Mouse (Mus musculus) lung, embryonic 16.5 days (tissue): ENCODE data around the gene Ctnnb1. TPM values are rescaled to one million over a fixed set of nuclear protein-coding genes. Genes with fewer than 3 reads are reported as not detected.

Experiments
- ATAC-seq: fragments of 200-750 bp; cut with Nextera tagmentation; 2 replicates; pipeline ENCODE4 v1.8.0; 2017; ENCODE audit warnings: low read depth, mild to moderate bottlenecking, moderate library complexity
- H3K27ac ChIP-seq: fragments of 300-500 bp; sonication (generic); 2 replicates; pipeline ENCODE4 v1.5.1; 2014; ENCODE audit warnings: mild to moderate bottlenecking, control low read depth, low read length
- H3K27me3 ChIP-seq: fragments of 300-500 bp; sonication (generic); 2 replicates; pipeline ENCODE4 v1.6.1; 2014; ENCODE audit warnings: low read depth, low read length, mixed read lengths; ENCODE audit not compliant: control insufficient read depth, insufficient read depth
- H3K36me3 ChIP-seq: fragments of 300-500 bp; sonication (generic); 2 replicates; pipeline ENCODE4 v1.6.1; 2014; ENCODE audit warnings: low read length; ENCODE audit not compliant: control insufficient read depth, insufficient read depth
- H3K4me1 ChIP-seq: fragments of 300-500 bp; sonication (generic); replicated peaks from 2 replicates; pipeline ENCODE4 v1.6.1; 2014; ENCODE audit warnings: low read length, mixed read lengths; ENCODE audit not compliant: control insufficient read depth, insufficient read depth
- H3K4me2 ChIP-seq: fragments of 300-500 bp; sonication (generic); 2 replicates; pipeline ENCODE4 v1.6.1; 2014; ENCODE audit warnings: low read depth, low read length, control low read depth
- H3K4me3 ChIP-seq: fragments of 300-500 bp; sonication (generic); 2 replicates; pipeline ENCODE4 v1.5.1; 2014; ENCODE audit warnings: mild to moderate bottlenecking, low read length, control low read depth
- H3K9ac ChIP-seq: fragments of 300-500 bp; sonication (generic); 2 replicates; pipeline ENCODE4 v1.6.1; 2014; ENCODE audit warnings: low read length, control low read depth
- H3K9me3 ChIP-seq: fragments of 300-500 bp; sonication (generic); 2 replicates; pipeline ENCODE4 v1.6.1; 2016; ENCODE audit warnings: low read length; ENCODE audit not compliant: control insufficient read depth
- WGBS: fragments of 180-500 bp; shearing (Covaris S2); extraction: QIAGEN DNeasy Blood & Tissue Kit; methylation state at CpG from one replicate; pipeline ENCODE4 v1.1.7; 2014; 5-methylcytosine and 5-hydroxymethylcytosine counted together
- polyA plus RNA-seq: library from polyadenylated mRNA; unstranded; fragments of >200 nt; fragmentation: Nextera tagmentation; extraction: Ambion mirVana; gene quantifications from 2 replicates; pipeline ENCODE4 v1.2.1, GENCODE M21; 2015

Ctnnb1 gene
- polyA plus RNA-seq, 1 experiment from 2014 or later: 523 TPM

DNA sequence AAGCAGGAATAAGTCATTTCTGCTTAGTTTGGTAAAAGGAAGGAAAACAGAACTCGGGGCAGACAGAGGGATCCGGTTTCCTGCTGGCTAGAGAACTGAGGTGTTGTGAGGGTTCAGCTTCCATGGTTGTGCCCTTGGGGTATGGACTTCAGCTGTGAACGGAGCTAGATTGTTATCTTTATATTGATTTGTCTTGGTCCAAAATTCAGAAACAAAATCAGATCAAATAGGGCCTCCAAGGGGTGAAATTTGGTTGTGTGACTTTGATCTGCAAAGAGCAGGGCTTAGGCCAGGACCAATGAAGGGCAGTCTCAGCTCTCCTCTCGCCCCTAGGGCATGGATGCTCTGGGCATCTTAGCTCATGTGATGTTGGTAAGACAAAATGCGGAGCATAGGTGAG lies 55.5 kb downstream of the Ctnnb1 start:
- no peak for ATAC-seq
- Histone ChIP-seq H3K4me2 (no peak overlapping the region), H3K4me3 (no peak overlapping the region), H3K4me1 (peaks cover 13% of the 10 kb centered on the region), H3K27me3 (no peaks in the 10 kb centered on the region), H3K36me3 (no peaks in the 10 kb centered on the region), H3K9ac (no peak overlapping the region), H3K27ac (no peak overlapping the region), H3K9me3 (no peaks in the 10 kb centered on the region)
- 68% methylated on average over 5 of the region's 5 CpGs for WGBS

DNA sequence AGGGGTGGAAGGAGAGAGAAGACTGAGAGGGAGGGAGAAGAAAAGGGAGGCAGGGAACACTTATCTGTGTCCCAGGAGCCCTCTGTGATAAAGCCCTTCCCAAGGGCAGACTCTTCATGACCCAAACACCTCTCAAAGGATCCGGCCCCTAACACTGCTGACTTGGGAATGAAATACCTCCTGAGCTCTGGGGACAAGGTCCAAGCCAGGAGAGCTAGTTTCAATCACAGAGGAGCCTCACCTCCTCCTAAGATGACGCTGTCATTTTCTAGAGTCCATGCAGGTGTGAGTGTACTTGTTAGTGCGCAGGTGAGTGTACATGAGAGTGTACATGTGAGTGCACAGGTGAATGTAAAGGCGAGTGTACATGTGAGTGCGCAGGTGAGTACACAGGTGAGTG lies 56.0 kb downstream of the Ctnnb1 start:
- Histone ChIP-seq H3K4me1 (peaks cover 17% of the 10 kb centered on the region), H3K36me3 (no peaks in the 10 kb centered on the region), H3K4me2 (no peak overlapping the region), H3K27me3 (no peaks in the 10 kb centered on the region), H3K27ac (no peak overlapping the region), H3K4me3 (no peak overlapping the region), H3K9ac (no peak overlapping the region), H3K9me3 (no peaks in the 10 kb centered on the region)
- WGBS: 91% methylated on average over 5 of the region's 5 CpGs
- no peak for ATAC-seq

DNA sequence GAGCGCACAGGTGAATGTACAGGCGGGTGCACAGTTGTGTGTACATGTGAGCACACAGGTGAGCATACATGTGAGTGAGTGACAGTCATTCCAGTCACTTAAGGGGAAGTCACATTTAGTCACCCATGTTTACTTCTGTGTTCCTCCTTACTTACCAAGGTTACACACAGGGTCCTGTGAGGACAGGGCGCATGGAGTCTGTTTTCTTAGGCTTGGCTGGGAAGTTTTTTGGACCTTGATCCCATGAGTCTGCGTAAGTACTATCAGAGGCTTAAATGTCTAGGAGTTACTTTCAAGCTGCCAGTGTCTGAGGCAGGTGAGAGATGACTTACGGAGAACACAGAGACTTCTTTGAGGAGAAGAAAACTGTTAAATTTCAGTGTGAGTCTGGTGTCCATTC lies 56.5 kb downstream of the Ctnnb1 start:
- H3K36me3 ChIP-seq: no peaks in the 10 kb centered on the region
- no peaks in the 10 kb centered on the region for H3K27me3 ChIP-seq
- no peak for ATAC-seq
- H3K4me2 ChIP-seq: no peak overlapping the region
- H3K4me1 ChIP-seq: peaks cover 22% of the 10 kb centered on the region
- 93% methylated on average over 5 of the region's 5 CpGs for WGBS
- H3K9ac ChIP-seq: no peak overlapping the region
- H3K9me3 ChIP-seq: no peaks in the 10 kb centered on the region
- no peak overlapping the region for H3K27ac ChIP-seq
- H3K4me3 ChIP-seq: no peak overlapping the region

DNA sequence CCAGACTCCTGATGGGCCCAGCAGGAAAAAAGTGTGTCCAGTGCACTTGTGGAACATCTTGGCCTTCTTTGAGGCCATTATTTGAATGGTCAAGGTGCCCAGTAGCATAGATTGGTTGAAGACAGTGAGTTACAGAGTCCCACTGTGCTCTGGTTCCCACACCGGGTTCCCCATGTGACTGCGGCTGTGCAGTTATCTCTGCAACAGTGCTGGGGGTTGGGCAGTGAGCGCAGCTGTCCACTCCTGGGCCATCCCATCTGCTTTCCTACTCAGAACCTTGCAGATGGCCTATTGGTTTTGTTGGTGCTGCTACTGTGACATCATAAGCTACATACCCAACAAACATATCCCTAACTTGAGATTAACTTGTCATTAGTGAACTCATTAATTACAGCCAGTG lies 57.2 kb downstream of the Ctnnb1 start:
- ATAC-seq: no peak
- Histone ChIP-seq H3K4me3 (no peak overlapping the region), H3K4me2 (no peak overlapping the region), H3K9me3 (no peaks in the 10 kb centered on the region), H3K27me3 (no peaks in the 10 kb centered on the region), H3K36me3 (no peaks in the 10 kb centered on the region), H3K4me1 (peaks cover 24% of the 10 kb centered on the region), H3K9ac (no peak overlapping the region), H3K27ac (no peak overlapping the region)
- WGBS: 90% methylated on average over 3 of the region's 3 CpGs

DNA sequence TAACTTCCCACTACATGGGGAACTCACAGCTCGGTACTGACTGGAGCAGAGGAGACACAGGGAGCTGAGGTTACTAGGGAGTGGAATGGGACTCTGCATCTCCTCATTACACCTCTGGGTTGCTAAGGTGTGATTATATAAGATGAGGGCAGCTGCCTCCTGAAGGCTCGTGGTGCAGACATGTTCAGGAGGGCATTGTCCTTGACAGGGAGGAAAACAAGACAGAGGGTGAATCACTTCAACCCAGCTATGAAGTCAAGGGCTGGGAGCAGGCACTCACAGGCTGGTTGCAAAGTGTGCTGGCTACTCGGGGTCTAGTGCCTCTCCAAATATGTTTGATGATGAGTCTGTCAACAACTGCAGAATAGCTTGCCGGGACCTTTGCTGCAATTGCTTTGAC lies 58.0 kb downstream of the Ctnnb1 start:
- H3K4me3 ChIP-seq: no peak overlapping the region
- WGBS: 38% methylated on average over 4 of the region's 4 CpGs
- no peaks in the 10 kb centered on the region for H3K9me3 ChIP-seq
- no peak overlapping the region for H3K4me2 ChIP-seq
- no peak overlapping the region for H3K27ac ChIP-seq
- peaks cover 21% of the 10 kb centered on the region for H3K4me1 ChIP-seq
- no peak overlapping the region for H3K9ac ChIP-seq
- ATAC-seq: no peak
- no peaks in the 10 kb centered on the region for H3K27me3 ChIP-seq
- no peaks in the 10 kb centered on the region for H3K36me3 ChIP-seq

DNA sequence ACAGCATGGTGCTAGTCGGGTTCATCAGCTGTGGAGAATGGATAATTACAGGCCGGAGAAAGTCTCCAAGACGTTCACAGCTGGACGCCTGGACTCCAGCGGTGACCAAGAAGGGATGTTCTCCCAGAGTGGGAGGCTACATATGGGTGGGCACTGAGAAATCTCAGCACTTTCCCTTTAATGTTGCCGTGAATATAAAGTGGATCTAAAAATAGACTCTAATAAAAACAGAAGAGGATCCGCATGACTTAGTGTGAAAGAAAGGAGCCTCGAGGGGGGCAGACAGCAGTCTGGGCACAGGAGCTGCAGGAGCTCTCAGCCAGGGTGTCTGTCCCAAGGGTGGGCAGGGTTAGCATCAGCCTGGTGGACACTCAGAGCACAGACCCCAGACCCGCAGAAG lies 59.1 kb downstream of the Ctnnb1 start:
- H3K36me3 ChIP-seq: no peaks in the 10 kb centered on the region
- peaks cover 21% of the 10 kb centered on the region for H3K4me1 ChIP-seq
- ATAC-seq: no peak
- no peak overlapping the region for H3K27ac ChIP-seq
- H3K9me3 ChIP-seq: no peaks in the 10 kb centered on the region
- no peaks in the 10 kb centered on the region for H3K27me3 ChIP-seq
- H3K9ac ChIP-seq: no peak overlapping the region
- no peak overlapping the region for H3K4me2 ChIP-seq
- H3K4me3 ChIP-seq: no peak overlapping the region
- WGBS: 45% methylated on average over 9 of the region's 9 CpGs

- no peaks in the 10 kb centered on the region for H3K27me3 ChIP-seq
- H3K9me3 ChIP-seq: no peaks in the 10 kb centered on the region
- peak overlapping the region; percentile 55 for H3K27ac ChIP-seq
- 53% methylated on average over 15 of the region's 15 CpGs for WGBS
- no peak overlapping the region for H3K4me2 ChIP-seq
- H3K36me3 ChIP-seq: no peaks in the 10 kb centered on the region
- no peak overlapping the region for H3K9ac ChIP-seq
- H3K4me3 ChIP-seq: no peak overlapping the region
- ATAC-seq: peak; percentile 67
- peaks cover 21% of the 10 kb centered on the region for H3K4me1 ChIP-seq
These were observed 61.0 kb downstream of the Ctnnb1 start for GRCm38 (mm10) chr9:120989806-120990700.

DNA sequence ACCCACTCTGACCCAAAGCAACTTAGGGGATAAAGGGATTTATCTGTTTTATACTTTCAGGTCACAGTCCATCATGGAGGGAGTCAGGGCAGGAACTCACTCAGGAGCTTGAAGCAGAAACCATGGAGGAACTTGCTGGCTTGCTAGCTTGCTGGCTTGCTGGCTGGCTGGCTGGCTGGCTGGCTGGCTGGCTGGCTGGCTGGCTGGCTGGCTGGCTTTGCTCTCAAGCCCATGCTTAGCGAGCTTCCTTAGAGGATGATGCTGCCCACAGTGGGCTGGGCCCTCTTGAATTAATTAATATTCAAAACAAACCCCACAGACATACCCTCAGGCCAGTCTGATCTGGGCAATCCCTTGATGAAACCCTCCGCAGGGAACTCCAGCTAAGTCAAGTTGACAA lies 62.8 kb downstream of the Ctnnb1 start:
- Histone ChIP-seq H3K27me3 (no peaks in the 10 kb centered on the region), H3K36me3 (no peaks in the 10 kb centered on the region), H3K27ac (no peak overlapping the region), H3K4me1 (peaks cover 21% of the 10 kb centered on the region), H3K4me3 (no peak overlapping the region), H3K4me2 (no peak overlapping the region), H3K9ac (no peak overlapping the region), H3K9me3 (no peaks in the 10 kb centered on the region)
- WGBS: 72% methylated on average over 2 of the region's 2 CpGs
- ATAC-seq: no peak

GRCm38 (mm10) chr9:120993004-120993403 lies 64.0 kb downstream of the Ctnnb1 start:
- ATAC-seq: no peak
- Histone ChIP-seq H3K4me1 (peaks cover 17% of the 10 kb centered on the region), H3K27me3 (no peaks in the 10 kb centered on the region), H3K4me3 (no peak overlapping the region), H3K27ac (no peak overlapping the region), H3K9me3 (no peaks in the 10 kb centered on the region), H3K4me2 (no peak overlapping the region), H3K36me3 (no peaks in the 10 kb centered on the region), H3K9ac (no peak overlapping the region)
- 77% methylated on average over 10 of the region's 10 CpGs for WGBS
